Mouse (Mus musculus): ENCODE data around the gene Pdcd2. TPM values are rescaled to one million over a fixed set of nuclear protein-coding genes. Genes with fewer than 3 reads are reported as not detected.

Gene Pdcd2
- 66.4 and 70.8 TPM in 2 replicates for polyA plus RNA-seq (2014; fragmentation: Nextera tagmentation; extraction: Ambion mirVana)

- Histone ChIP-seq H3K36me3 (ENCODE audit: control insufficient read depth, insufficient read depth, low read length) (peaks cover 27% of the 10 kb centered on the region), H3K9ac (replicated peaks; ENCODE audit: low read length) (peak within 1 kb of the TSS; percentile 86), H3K9me3 (ENCODE audit: control insufficient read depth, low read length) (no peaks in the 10 kb centered on the region), H3K4me3 (replicated peaks; ENCODE audit: low read depth, low read length) (peak within 1 kb of the TSS; percentile 92), H3K4me1 (ENCODE audit: control insufficient read depth, insufficient read depth, low read length) (peaks cover 10% of the 10 kb centered on the region), H3K27ac (replicated peaks; ENCODE audit: low read depth, low read length) (peak within 1 kb of the TSS; percentile 74), H3K27me3 (ENCODE audit: control insufficient read depth, insufficient read depth, low read length) (no peaks in the 10 kb centered on the region), H3K4me2 (ENCODE audit: low read length) (peak within 1 kb of the TSS; percentile 72)
- DNase-seq: peak; percentile 95
- peak; percentile 98 for ATAC-seq (ENCODE audit: low FRiP score, low TSS enrichment)
- WGBS: 1% methylated on average over 55 of the region's 55 CpGs
Measured at GRCm38 (mm10) chr17:15526986-15527810, at the start of gene Pdcd2. Gene Pdcd2, minus strand, starts transcription at chr17:15527301.

- Histone ChIP-seq H3K4me2 (ENCODE audit: low read length) (no peak overlapping the region), H3K4me1 (ENCODE audit: control insufficient read depth, insufficient read depth, low read length) (no peaks in the 10 kb centered on the region), H3K27ac (replicated peaks; ENCODE audit: low read depth, low read length) (no peak overlapping the region), H3K36me3 (ENCODE audit: control insufficient read depth, insufficient read depth, low read length) (no peaks in the 10 kb centered on the region), H3K9ac (replicated peaks; ENCODE audit: low read length) (no peak overlapping the region), H3K9me3 (ENCODE audit: control insufficient read depth, low read length) (no peaks in the 10 kb centered on the region), H3K4me3 (replicated peaks; ENCODE audit: low read depth, low read length) (no peak overlapping the region), H3K27me3 (ENCODE audit: control insufficient read depth, insufficient read depth, low read length) (no peaks in the 10 kb centered on the region)
- 78% methylated on average over 1 of the region's 1 CpGs for WGBS
- ATAC-seq (ENCODE audit: low FRiP score, low TSS enrichment) (no peak), DNase-seq (no peak)
Measured at GRCm38 (mm10) chr17:15575056-15575455, 48.0 kb upstream of the Pdcd2 start.

- H3K4me1 ChIP-seq (ENCODE audit: control insufficient read depth, insufficient read depth, low read length): 0 out of 2 replicates have a peak, but pooled peaks cover 3% of the 10 kb centered on the region
- 81% methylated on average over 5 of the region's 5 CpGs for WGBS
- no peak overlapping the region for H3K4me2 ChIP-seq (ENCODE audit: low read length)
- H3K9me3 ChIP-seq (ENCODE audit: control insufficient read depth, low read length): no peaks in the 10 kb centered on the region
- no peak overlapping the region for H3K4me3 ChIP-seq (replicated peaks; ENCODE audit: low read depth, low read length)
- ATAC-seq (ENCODE audit: low FRiP score, low TSS enrichment): no peak
- no peak overlapping the region for H3K27ac ChIP-seq (replicated peaks; ENCODE audit: low read depth, low read length)
- H3K27me3 ChIP-seq (ENCODE audit: control insufficient read depth, insufficient read depth, low read length): no peaks in the 10 kb centered on the region
- no peak overlapping the region for H3K9ac ChIP-seq (replicated peaks; ENCODE audit: low read length)
- no peak for DNase-seq
- H3K36me3 ChIP-seq (ENCODE audit: control insufficient read depth, insufficient read depth, low read length): no peaks in the 10 kb centered on the region
Measured at GRCm38 (mm10) chr17:15566908-15567307, 39.8 kb upstream of the Pdcd2 start.

GRCm38 (mm10) chr17:15564928-15565300 lies 37.8 kb upstream of the Pdcd2 start:
- peak overlapping the region; percentile 67 for H3K9ac ChIP-seq (replicated peaks; ENCODE audit: low read length)
- no peaks in the 10 kb centered on the region for H3K27me3 ChIP-seq (ENCODE audit: control insufficient read depth, insufficient read depth, low read length)
- H3K4me3 ChIP-seq (replicated peaks; ENCODE audit: low read depth, low read length): peak overlapping the region; percentile 70
- no peaks in the 10 kb centered on the region for H3K9me3 ChIP-seq (ENCODE audit: control insufficient read depth, low read length)
- H3K36me3 ChIP-seq (ENCODE audit: control insufficient read depth, insufficient read depth, low read length): no peaks in the 10 kb centered on the region
- WGBS: 43% methylated on average over 12 of the region's 12 CpGs
- ATAC-seq (ENCODE audit: low FRiP score, low TSS enrichment) (no peak), DNase-seq (peak; percentile 43)
- H3K4me1 ChIP-seq (ENCODE audit: control insufficient read depth, insufficient read depth, low read length): 0 out of 2 replicates have a peak, but pooled peaks cover 3% of the 10 kb centered on the region
- peak overlapping the region; percentile 66 for H3K4me2 ChIP-seq (ENCODE audit: low read length)
- peak overlapping the region; percentile 97 for H3K27ac ChIP-seq (replicated peaks; ENCODE audit: low read depth, low read length)

GRCm38 (mm10) chr17:15564014-15564927 lies 37.2 kb upstream of the Pdcd2 start, which contains the start of gene Prdm9:
Gene Prdm9, minus strand, starts transcription at chr17:15564354.
- Histone ChIP-seq H3K4me1 (ENCODE audit: control insufficient read depth, insufficient read depth, low read length) (0 out of 2 replicates have a peak, but pooled peaks cover 3% of the 10 kb centered on the region), H3K4me2 (ENCODE audit: low read length) (peak within 1 kb of the TSS; percentile 81), H3K9me3 (ENCODE audit: control insufficient read depth, low read length) (no peaks in the 10 kb centered on the region), H3K27me3 (ENCODE audit: control insufficient read depth, insufficient read depth, low read length) (no peaks in the 10 kb centered on the region), H3K27ac (replicated peaks; ENCODE audit: low read depth, low read length) (peak within 1 kb of the TSS; percentile 97), H3K4me3 (replicated peaks; ENCODE audit: low read depth, low read length) (peak within 1 kb of the TSS; percentile 70), H3K9ac (replicated peaks; ENCODE audit: low read length) (peak within 1 kb of the TSS; percentile 67), H3K36me3 (ENCODE audit: control insufficient read depth, insufficient read depth, low read length) (no peaks in the 10 kb centered on the region)
- peak; percentile 100 for ATAC-seq (ENCODE audit: low FRiP score, low TSS enrichment)
- peak; percentile 98 for DNase-seq
- under 1% methylated on average over 43 of the region's 43 CpGs for WGBS

- no peak overlapping the region for H3K4me2 ChIP-seq (ENCODE audit: low read length)
- DNase-seq: no peak
- H3K27me3 ChIP-seq (ENCODE audit: control insufficient read depth, insufficient read depth, low read length): no peaks in the 10 kb centered on the region
- no peak overlapping the region for H3K4me3 ChIP-seq (replicated peaks; ENCODE audit: low read depth, low read length)
- H3K9ac ChIP-seq (replicated peaks; ENCODE audit: low read length): no peak overlapping the region
- WGBS: 90% methylated on average over 2 of the region's 2 CpGs
- H3K27ac ChIP-seq (replicated peaks; ENCODE audit: low read depth, low read length): no peak overlapping the region
- 0 out of 2 replicates have a peak, but pooled peaks cover 3% of the 10 kb centered on the region for H3K4me1 ChIP-seq (ENCODE audit: control insufficient read depth, insufficient read depth, low read length)
- H3K36me3 ChIP-seq (ENCODE audit: control insufficient read depth, insufficient read depth, low read length): no peaks in the 10 kb centered on the region
- no peak for ATAC-seq (ENCODE audit: low FRiP score, low TSS enrichment)
- no peaks in the 10 kb centered on the region for H3K9me3 ChIP-seq (ENCODE audit: control insufficient read depth, low read length)
Measured at GRCm38 (mm10) chr17:15559946-15560345, 32.8 kb upstream of the Pdcd2 start.

GRCm38 (mm10) chr17:15549713-15550112 lies 22.6 kb upstream of the Pdcd2 start:
- DNase-seq: no peak
- H3K4me1 ChIP-seq (ENCODE audit: control insufficient read depth, insufficient read depth, low read length): no peaks in the 10 kb centered on the region
- H3K9me3 ChIP-seq (ENCODE audit: control insufficient read depth, low read length): no peaks in the 10 kb centered on the region
- H3K27me3 ChIP-seq (ENCODE audit: control insufficient read depth, insufficient read depth, low read length): no peaks in the 10 kb centered on the region
- H3K4me2 ChIP-seq (ENCODE audit: low read length): no peak overlapping the region
- H3K27ac ChIP-seq (replicated peaks; ENCODE audit: low read depth, low read length): no peak overlapping the region
- ATAC-seq (ENCODE audit: low FRiP score, low TSS enrichment): no peak
- no peaks in the 10 kb centered on the region for H3K36me3 ChIP-seq (ENCODE audit: control insufficient read depth, insufficient read depth, low read length)
- no peak overlapping the region for H3K4me3 ChIP-seq (replicated peaks; ENCODE audit: low read depth, low read length)
- H3K9ac ChIP-seq (replicated peaks; ENCODE audit: low read length): no peak overlapping the region
- 22% methylated on average over 1 of the region's 1 CpGs for WGBS

GRCm38 (mm10) chr17:15546440-15546839 lies 19.3 kb upstream of the Pdcd2 start:
- Histone ChIP-seq H3K27ac (replicated peaks; ENCODE audit: low read depth, low read length) (no peak overlapping the region), H3K27me3 (ENCODE audit: control insufficient read depth, insufficient read depth, low read length) (no peaks in the 10 kb centered on the region), H3K4me1 (ENCODE audit: control insufficient read depth, insufficient read depth, low read length) (no peaks in the 10 kb centered on the region), H3K4me2 (ENCODE audit: low read length) (no peak overlapping the region), H3K9me3 (ENCODE audit: control insufficient read depth, low read length) (no peaks in the 10 kb centered on the region), H3K4me3 (replicated peaks; ENCODE audit: low read depth, low read length) (no peak overlapping the region), H3K9ac (replicated peaks; ENCODE audit: low read length) (no peak overlapping the region), H3K36me3 (ENCODE audit: control insufficient read depth, insufficient read depth, low read length) (no peaks in the 10 kb centered on the region)
- ATAC-seq (ENCODE audit: low FRiP score, low TSS enrichment) (no peak), DNase-seq (no peak)
- WGBS: 75% methylated on average over 4 of the region's 4 CpGs

Measured in midbrain, embryonic 14.5 days (tissue).